Mouse (Mus musculus): ENCODE measurements at regions not wholly inside any gene's neighbourhood (a gene's known extent, or its start where the extent isn't known, plus 50 kb on each side); places are given as distances from the start of the nearest gene placed in this dataset.

DNA sequence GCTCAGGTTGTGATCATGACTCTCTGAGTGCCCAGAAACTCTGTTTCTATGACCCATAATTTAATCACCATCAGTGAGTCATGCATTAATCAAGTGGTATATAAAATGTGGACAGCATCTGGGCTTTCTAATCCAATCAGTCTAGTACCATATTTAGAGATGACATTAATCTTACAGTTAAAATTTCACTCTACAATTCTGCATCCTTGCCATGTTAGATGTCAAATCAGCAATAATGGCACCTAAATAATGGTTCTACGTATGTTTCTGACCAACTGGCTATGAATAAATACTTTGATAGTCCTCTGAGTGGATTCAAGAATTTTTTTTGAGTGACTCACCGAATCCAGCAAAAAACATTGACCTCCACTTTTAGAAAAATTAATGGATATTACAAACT, 383.0 kb upstream of the Gm12666 start:
- Histone ChIP-seq H3K4me2 (no peak overlapping the region), H3K27ac (no peak overlapping the region), H3K27me3 (no peaks in the 10 kb centered on the region), H3K9me3 (replicated peaks) (no peaks in the 10 kb centered on the region), H3K9ac (no peak overlapping the region), H3K4me1 (no peaks in the 10 kb centered on the region), H3K36me3 (ENCODE audit: poor library complexity, severe bottlenecking) (no peaks in the 10 kb centered on the region), H3K4me3 (no peak overlapping the region)
- ATAC-seq, result no peak
- 74% methylated on average over 2 of the region's 2 CpGs for WGBS

DNA sequence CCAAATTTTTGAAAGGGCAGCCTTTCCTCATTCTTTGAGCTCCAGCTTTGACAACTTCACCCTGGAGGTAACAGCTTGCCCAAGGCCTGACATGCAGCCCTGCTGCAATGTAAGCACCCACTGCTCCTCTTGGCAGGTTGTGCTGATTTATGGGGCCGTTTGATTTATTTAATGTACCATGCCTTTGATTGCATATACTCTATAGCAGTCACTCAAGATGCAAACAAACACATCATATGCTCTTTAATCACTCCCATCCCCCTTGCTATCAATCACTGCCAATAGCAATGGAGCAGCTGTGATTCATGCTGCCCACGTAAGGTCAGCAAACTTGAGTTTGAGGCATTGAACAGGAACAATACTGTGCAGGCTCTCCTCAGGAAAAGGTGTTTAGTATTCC, 373.8 kb upstream of the Gm12666 start:
- Histone ChIP-seq H3K36me3 (ENCODE audit: poor library complexity, severe bottlenecking) (no peaks in the 10 kb centered on the region), H3K27me3 (no peaks in the 10 kb centered on the region), H3K4me3 (no peak overlapping the region), H3K9me3 (replicated peaks) (no peaks in the 10 kb centered on the region), H3K4me2 (no peak overlapping the region), H3K4me1 (no peaks in the 10 kb centered on the region), H3K9ac (no peak overlapping the region), H3K27ac (no peak overlapping the region)
- 67% methylated on average over 2 of the region's 2 CpGs for WGBS
- ATAC-seq, result no peak

DNA sequence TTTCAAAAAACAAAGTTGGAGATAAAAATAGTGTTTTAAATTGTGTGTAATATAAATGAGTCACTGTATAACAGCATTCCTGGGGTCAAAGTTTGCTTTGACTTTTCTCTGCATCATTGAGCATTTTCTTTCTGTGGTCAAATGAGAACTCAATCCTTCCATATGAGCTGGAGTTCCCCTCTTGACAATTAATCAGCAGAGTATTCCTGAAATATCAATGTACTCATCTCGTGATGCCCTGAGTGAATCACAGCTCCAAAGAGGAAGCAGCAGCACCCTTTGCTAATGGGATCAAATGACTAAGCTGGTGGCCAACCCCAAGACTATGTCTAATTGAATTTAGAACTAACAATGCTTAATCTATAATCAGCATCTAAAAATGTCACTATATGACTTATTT, 363.6 kb upstream of the Gm12666 start:
- ATAC-seq, result no peak
- Histone ChIP-seq H3K9ac (no peak overlapping the region), H3K4me1 (no peaks in the 10 kb centered on the region), H3K27me3 (no peaks in the 10 kb centered on the region), H3K4me3 (no peak overlapping the region), H3K4me2 (no peak overlapping the region), H3K36me3 (ENCODE audit: poor library complexity, severe bottlenecking) (no peaks in the 10 kb centered on the region), H3K9me3 (replicated peaks) (no peaks in the 10 kb centered on the region), H3K27ac (no peak overlapping the region)
- 70% methylated on average over 1 of the region's 1 CpGs for WGBS

DNA sequence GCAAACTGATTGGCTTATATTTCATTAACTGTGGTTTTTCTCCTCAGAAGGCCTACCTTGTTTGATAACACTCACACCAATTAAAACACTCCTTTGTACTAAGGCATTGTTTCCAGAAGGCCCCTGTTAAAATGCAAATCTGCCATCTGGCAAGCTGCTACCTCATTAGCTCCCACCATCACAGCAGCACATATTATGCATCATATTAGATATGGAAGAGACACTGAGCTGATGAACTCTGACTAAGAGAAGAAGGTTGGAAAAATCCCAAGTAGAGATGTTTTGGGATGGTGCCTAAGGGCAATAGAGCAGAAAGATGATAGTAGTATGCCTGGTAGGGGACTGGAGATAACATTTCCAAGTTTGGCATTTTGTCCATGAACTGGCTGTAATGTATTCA, 350.5 kb upstream of the Gm12666 start:
- H3K4me1 ChIP-seq, result peaks cover 5% of the 10 kb centered on the region; the same call in 1 of the 2 replicates
- H3K36me3 ChIP-seq (ENCODE audit: poor library complexity, severe bottlenecking), result no peaks in the 10 kb centered on the region
- H3K27ac ChIP-seq, result no peak overlapping the region; the same call in 1 of the 2 replicates
- peak; percentile 94 for ATAC-seq
- no peaks in the 10 kb centered on the region for H3K27me3 ChIP-seq
- H3K9me3 ChIP-seq (replicated peaks), result peaks cover 3% of the 10 kb centered on the region; the same call in 1 of the 2 replicates
- H3K4me2 ChIP-seq, result no peak overlapping the region
- H3K4me3 ChIP-seq, result no peak overlapping the region
- H3K9ac ChIP-seq, result no peak overlapping the region

DNA sequence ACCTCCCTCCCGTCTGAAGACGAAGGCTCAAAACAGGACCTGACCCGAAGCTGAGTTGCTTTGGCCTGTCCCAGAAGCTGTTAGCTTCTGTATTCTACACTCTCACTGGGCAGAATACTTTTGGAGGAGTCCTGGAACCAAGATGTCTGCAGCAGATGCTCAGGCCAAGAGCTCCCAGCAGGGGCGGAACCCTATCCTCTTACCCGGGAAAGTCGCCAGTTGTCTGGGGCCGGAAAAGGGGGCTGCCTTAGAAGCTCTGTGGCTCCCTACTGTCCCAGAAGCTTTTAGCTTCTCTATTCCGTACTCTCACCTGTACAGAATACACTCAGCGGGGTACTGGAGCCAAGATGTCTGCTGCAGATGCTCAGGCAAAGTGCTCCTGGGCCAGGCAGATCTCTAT, 346.7 kb upstream of the Gm12666 start:
- Histone ChIP-seq H3K9me3 (replicated peaks) (peaks cover 3% of the 10 kb centered on the region; the same call in 1 of the 2 replicates), H3K27me3 (no peaks in the 10 kb centered on the region), H3K9ac (no peak overlapping the region), H3K36me3 (ENCODE audit: poor library complexity, severe bottlenecking) (no peaks in the 10 kb centered on the region), H3K27ac (no peak overlapping the region), H3K4me3 (no peak overlapping the region), H3K4me2 (no peak overlapping the region), H3K4me1 (peaks cover 5% of the 10 kb centered on the region; the same call in 1 of the 2 replicates)
- WGBS, result 89% methylated on average over 9 of the region's 9 CpGs
- ATAC-seq, result no peak

DNA sequence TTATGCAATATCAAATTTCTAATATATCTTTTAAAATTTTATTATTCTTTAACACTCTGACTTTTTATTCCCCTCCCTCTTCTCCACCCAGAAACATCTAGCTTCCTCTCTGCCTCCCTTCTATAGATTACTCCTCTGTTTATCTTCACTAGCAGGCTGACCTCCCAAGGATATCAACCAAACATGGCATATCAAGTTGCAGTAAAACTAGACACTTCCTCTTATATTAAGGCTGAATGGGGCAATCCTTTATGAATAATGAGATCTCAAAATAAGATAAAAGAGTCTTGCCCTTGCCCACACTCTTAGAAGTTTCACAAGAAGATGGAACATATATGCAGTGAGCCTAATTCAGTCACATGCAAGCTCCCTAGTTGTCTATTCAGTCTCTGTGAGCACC, 310.5 kb upstream of the Gm12666 start:
- no peaks in the 10 kb centered on the region for H3K27me3 ChIP-seq
- H3K4me1 ChIP-seq, result no peaks in the 10 kb centered on the region
- H3K4me3 ChIP-seq, result no peak overlapping the region
- ATAC-seq, result no peak
- H3K27ac ChIP-seq, result no peak overlapping the region
- no peaks in the 10 kb centered on the region for H3K9me3 ChIP-seq (replicated peaks)
- H3K36me3 ChIP-seq (ENCODE audit: poor library complexity, severe bottlenecking), result no peaks in the 10 kb centered on the region
- no peak overlapping the region for H3K9ac ChIP-seq
- no peak overlapping the region for H3K4me2 ChIP-seq

DNA sequence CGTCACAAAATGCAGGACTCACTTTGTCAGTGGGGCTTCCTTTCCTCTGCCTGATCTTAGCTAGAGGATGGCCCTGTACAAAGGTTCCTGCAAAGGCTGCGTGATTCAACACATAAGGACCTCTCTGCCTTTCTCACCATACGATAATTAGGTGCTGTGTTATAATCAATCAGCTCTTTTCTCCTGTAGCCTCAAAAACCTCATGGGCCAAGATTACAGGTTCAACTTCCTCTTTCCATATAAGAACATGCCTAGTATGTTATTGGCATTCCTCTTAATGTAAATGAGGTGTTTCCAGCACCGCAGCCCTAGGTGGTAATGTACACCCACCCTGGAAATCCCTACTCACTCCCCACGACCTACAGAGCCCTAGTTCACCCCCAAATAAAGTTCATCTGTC, 308.6 kb upstream of the Gm12666 start:
- H3K36me3 ChIP-seq (ENCODE audit: poor library complexity, severe bottlenecking), result no peaks in the 10 kb centered on the region
- H3K27me3 ChIP-seq, result no peaks in the 10 kb centered on the region
- no peak overlapping the region for H3K27ac ChIP-seq
- no peak overlapping the region for H3K4me3 ChIP-seq
- WGBS, result 75% methylated on average over 5 of the region's 5 CpGs
- H3K4me1 ChIP-seq, result no peaks in the 10 kb centered on the region
- no peak overlapping the region for H3K4me2 ChIP-seq
- H3K9me3 ChIP-seq (replicated peaks), result no peaks in the 10 kb centered on the region
- no peak for ATAC-seq
- no peak overlapping the region for H3K9ac ChIP-seq

DNA sequence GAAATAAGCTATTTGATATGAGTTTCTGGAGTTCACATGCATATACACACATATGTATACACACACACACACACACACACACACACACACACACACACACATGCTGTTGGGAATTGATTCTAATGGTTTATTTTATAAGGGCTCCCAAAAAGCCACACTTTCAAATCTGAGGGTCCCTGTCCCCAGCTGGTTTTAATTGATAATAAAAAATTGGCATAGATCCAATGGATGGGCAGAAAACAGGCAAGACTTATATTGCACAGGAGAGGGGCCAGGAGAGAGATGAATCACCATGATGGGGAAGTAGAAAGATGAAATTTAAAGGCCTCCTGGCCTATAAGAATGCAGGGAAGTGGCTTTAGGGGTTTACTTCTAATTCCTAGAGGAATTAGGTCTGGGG, 295.1 kb upstream of the Gm12666 start:
- no peaks in the 10 kb centered on the region for H3K4me1 ChIP-seq
- no peaks in the 10 kb centered on the region for H3K27me3 ChIP-seq
- H3K27ac ChIP-seq, result no peak overlapping the region
- no peak overlapping the region for H3K4me2 ChIP-seq
- no peak for ATAC-seq
- H3K9ac ChIP-seq, result no peak overlapping the region
- H3K9me3 ChIP-seq (replicated peaks), result no peaks in the 10 kb centered on the region
- no peaks in the 10 kb centered on the region for H3K36me3 ChIP-seq (ENCODE audit: poor library complexity, severe bottlenecking)
- no peak overlapping the region for H3K4me3 ChIP-seq

DNA sequence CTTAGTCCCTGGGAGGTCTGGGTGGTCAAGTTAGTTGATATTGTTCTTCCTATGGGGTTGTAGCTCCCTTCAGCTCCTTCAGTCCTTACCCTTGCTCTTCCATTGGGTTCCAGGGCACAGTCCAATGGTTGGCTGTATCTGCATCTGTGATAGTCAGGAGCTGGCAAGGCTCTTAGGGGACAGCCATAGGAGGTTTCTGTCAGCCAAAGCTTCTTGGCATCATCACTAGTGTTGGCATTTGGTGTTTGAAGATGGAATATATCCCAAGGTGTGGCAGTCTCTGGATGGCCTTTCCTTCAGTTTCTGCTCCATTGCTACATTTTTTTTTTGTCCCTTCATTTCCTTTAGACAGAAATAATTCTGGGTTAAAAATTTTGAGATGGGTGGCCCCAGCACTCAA, 266.6 kb upstream of the Gm12666 start:
- no peak overlapping the region for H3K4me2 ChIP-seq

More for the DNA sequence above, 266.6 kb upstream of the Gm12666 start:
- Histone ChIP-seq H3K27me3 (no peaks in the 10 kb centered on the region), H3K36me3 (ENCODE audit: poor library complexity, severe bottlenecking) (no peaks in the 10 kb centered on the region), H3K4me3 (no peak overlapping the region), H3K9ac (no peak overlapping the region), H3K9me3 (replicated peaks) (no peaks in the 10 kb centered on the region), H3K4me1 (no peaks in the 10 kb centered on the region), H3K27ac (no peak overlapping the region)
- ATAC-seq, result no peak
